Mouse (Mus musculus) left cerebral cortex, adult 6 months (tissue): ENCODE measurements around the gene Car9. TPM values are rescaled to one million over a fixed set of nuclear protein-coding genes. Genes with fewer than 3 reads are reported as not detected.

Experiments used
- long read RNA-seq, 2 experiments: library from polyadenylated mRNA; unstranded; transcript quantifications; one replicate each; pipeline ENCODE4 v2.0.0; 2019 to 2020
- polyA plus RNA-seq: library from polyadenylated mRNA; unstranded; fragments of <200 nt; fragmentation: Nextera tagmentation; gene quantifications from 2 replicates; pipeline ENCODE4 v1.2.3, GENCODE M21; 2021

The Car9 gene
- polyA plus RNA-seq: 0.42 and 0.55 TPM in 2 replicates
- long read RNA-seq, experiment 1: 0 reads
- long read RNA-seq, experiment 2: 0 reads

GRCm38 (mm10) chr4:43506536-43507185 is at the start of gene Car9:
TSS of gene Car9 (plus strand) at chr4:43506966.

GRCm38 (mm10) chr4:43483535-43484091 is 23.2 kb upstream of the Car9 start, which contains the start of gene Sit1:
TSS of gene Sit1 (minus strand) at chr4:43483734.

GRCm38 (mm10) chr4:43492821-43493185 is 14.0 kb upstream of the Car9 start, which contains the start of gene Ccdc107:
TSS of gene Ccdc107 (plus strand) at chr4:43492900.

GRCm38 (mm10) chr4:43499407-43500333 is 7.1 kb upstream of the Car9 start, which contains the start of gene Arhgef39:
TSS of gene Arhgef39 (minus strand) at chr4:43499695.

GRCm38 (mm10) chr4:43561997-43562768 is 55.4 kb downstream of the Car9 start, which contains the start of the genes Creb3 and Tln1:
TSS of gene Creb3 (plus strand) at chr4:43562332.
TSS of gene Tln1 (minus strand) at chr4:43562691.

Other genes starting within 250 kb of the Car9 start
- 0.24 TPM in 1 of 2 replicates, not detected in the other for gene Atp8b5, start 239.8 kb upstream of the Car9 start, polyA plus RNA-seq
- 38.3 and 104 TPM in 2 replicates for gene Rusc2, start 125.0 kb upstream of the Car9 start, polyA plus RNA-seq
- 0.27 and 0.35 TPM in 2 replicates for gene Fam166b, start 77.8 kb upstream of the Car9 start, polyA plus RNA-seq
- 8.5 and 9.1 TPM in 2 replicates for gene Tesk1, start 65.0 kb upstream of the Car9 start, polyA plus RNA-seq
- gene Cd72, start 52.3 kb upstream of the Car9 start, polyA plus RNA-seq: 7.9 TPM in 2 replicates
- gene Sit1, start 23.2 kb upstream of the Car9 start, polyA plus RNA-seq: not detected in 2 replicates
- gene Ccdc107, start 14.1 kb upstream of the Car9 start, polyA plus RNA-seq: 91.9 and 99.5 TPM in 2 replicates
- gene Arhgef39, start 7.3 kb upstream of the Car9 start, polyA plus RNA-seq: 0.61 and 0.80 TPM in 2 replicates
- gene Tpm2, start 16.8 kb downstream of the Car9 start, polyA plus RNA-seq: 7.4 and 9.5 TPM in 2 replicates
- 50.4 and 66.7 TPM in 2 replicates for gene Creb3, start 55.4 kb downstream of the Car9 start, polyA plus RNA-seq
- 52.5 and 69.1 TPM in 2 replicates for gene Tln1, start 55.7 kb downstream of the Car9 start, polyA plus RNA-seq
- 21.5 and 22.3 TPM in 2 replicates for gene Rgp1, start 71.7 kb downstream of the Car9 start, polyA plus RNA-seq
- 17.0 and 26.6 TPM in 2 replicates for gene Gba2, start 71.9 kb downstream of the Car9 start, polyA plus RNA-seq
- not detected in 2 replicates for gene Msmp, start 77.5 kb downstream of the Car9 start, polyA plus RNA-seq
- gene Npr2, start 125.0 kb downstream of the Car9 start, polyA plus RNA-seq: 4.9 and 5.0 TPM in 2 replicates
- gene Spag8, start 146.6 kb downstream of the Car9 start, polyA plus RNA-seq: 1.2 and 1.6 TPM in 2 replicates
- gene Hint2, start 149.5 kb downstream of the Car9 start, polyA plus RNA-seq: 134 and 151 TPM in 2 replicates
- 8.9 and 9.5 TPM in 2 replicates for gene Tmem8b, start 162.0 kb downstream of the Car9 start, polyA plus RNA-seq
- 1.4 and 1.5 TPM in 2 replicates for gene Fam221b, start 162.2 kb downstream of the Car9 start, polyA plus RNA-seq
- gene Olfr70, start 193.8 kb downstream of the Car9 start, polyA plus RNA-seq: not detected in 2 replicates
- gene Olfr71, start 203.3 kb downstream of the Car9 start, polyA plus RNA-seq: not detected in 2 replicates
- 1.2 and 1.6 TPM in 2 replicates for gene Hrct1, start 220.2 kb downstream of the Car9 start, polyA plus RNA-seq
- gene Spaar, start 223.1 kb downstream of the Car9 start, polyA plus RNA-seq: 0.23 and 0.25 TPM in 2 replicates